Mouse (Mus musculus) left cerebral cortex, postnatal 4 days (tissue): ENCODE results near the gene Tcf20. TPM values are rescaled to one million over a fixed set of nuclear protein-coding genes. Genes with fewer than 3 reads are reported as not detected.
A peak's percentile ranks its signal among the peaks of the same experiment; 100 is the strongest.
"Not testable (repeated sequence)": the region's sequence is repeated elsewhere in the genome, so short reads cannot be mapped to it uniquely, and the experiment has no call there.

Experiments used
- DNase-seq: peaks from one replicate; pipeline ENCODE4 v3.0.0-alpha.2; 2022
- intact Hi-C: fragments of 180-260 bp; cut with DNase I; formaldehyde crosslinking; loops from one replicate; pipeline ENCODE4 v1.15.1; 2025
- total RNA-seq, 2 experiments: library from RNA; stranded (reverse); gene quantifications; 2 replicates each; pipeline ENCODE4 v1.2.3; 2021

Tcf20 gene
- total RNA-seq, 2 experiments from 2014 or later, result 142 to 145 TPM

- DNase-seq, result no peak
- intact Hi-C loops, result no loop called here
Measured at GRCm38 (mm10) chr15:82839146-82839545, 148.5 kb downstream of the Tcf20 start.

DNA sequence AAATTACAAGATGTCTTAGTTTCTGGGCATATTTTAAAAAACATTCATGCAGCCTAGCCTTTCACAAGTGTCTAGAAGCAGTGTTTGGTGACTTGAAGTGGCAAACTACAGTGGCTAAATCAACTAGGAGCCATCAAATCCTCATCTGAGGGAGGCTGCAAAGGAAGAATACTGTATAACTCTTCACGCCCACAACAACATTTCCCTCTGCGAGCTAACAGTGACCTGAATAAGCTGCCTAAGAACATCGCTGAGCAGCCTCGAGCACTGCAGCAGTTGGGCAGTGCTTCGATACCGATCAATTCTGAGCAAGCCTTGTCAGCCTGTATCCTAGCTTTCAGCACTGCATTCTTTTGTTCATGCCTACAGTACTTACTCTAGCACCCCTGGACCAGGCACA is 157.8 kb downstream of the Tcf20 start:
- DNase-seq, result no peak
- intact Hi-C loops, result no loop called here

DNA sequence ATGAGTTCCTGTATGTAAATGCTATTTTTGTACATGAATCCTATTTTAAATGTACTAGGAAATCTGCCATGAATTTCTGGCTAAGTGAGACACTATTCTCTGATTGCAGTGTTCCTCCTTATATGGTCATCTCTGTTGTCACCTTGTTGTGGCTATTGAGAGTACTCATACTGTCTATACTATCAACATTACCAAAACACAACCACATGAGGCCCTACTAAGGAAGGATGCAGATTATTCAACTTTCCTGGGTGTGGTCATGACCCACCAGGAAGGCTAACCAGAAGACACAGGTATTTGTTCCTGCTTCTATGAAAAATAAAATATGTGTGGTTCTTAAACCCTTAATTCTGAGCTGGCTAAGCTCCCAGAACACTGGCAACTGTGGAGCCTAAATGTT is 161.8 kb downstream of the Tcf20 start:
- DNase-seq, result no peak
- intact Hi-C loops, result no loop called here

DNA sequence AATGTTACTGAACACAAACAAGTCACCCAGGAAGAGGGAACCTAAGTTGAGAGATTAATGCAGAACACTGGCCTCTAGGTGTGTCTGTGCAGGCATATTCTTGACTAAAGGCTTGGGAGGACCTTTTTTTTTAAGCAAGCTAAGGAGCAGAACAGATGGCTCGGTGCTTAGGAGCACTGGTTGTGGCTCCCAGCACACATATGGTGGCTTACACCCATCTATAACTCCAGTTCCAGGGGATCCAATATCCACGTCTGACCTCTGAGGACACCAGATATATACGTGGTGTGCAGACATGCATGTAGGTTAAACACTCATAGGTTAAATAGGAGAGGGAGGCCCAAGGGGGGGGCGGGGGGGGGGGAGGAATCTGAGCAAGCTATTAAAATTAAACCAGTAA is 165.3 kb downstream of the Tcf20 start:
- no peak for DNase-seq
- intact Hi-C loops, result loop anchor here (5.0 kb wide), 1 partner anchor 235 kb away; no protein-coding TSS in a partner anchor

DNA sequence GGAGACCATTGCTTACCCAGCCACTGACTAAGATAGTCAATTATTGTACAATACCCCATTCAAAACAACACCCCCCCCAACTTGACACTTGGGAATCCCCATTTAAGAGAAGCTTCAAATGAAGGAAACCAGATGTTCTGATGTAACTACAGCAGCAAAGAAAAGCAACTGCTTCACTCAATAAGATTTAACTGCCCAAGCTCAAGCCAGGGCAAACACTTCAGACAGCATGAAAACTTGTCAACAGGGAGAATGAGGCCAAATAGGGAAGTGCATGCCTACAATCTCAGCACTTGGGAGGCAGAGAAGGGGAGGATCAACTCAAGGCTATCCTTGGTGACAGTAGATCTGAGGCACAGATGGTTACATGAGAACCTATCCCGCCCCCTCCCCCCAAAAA is 166.0 kb downstream of the Tcf20 start:
- intact Hi-C loops, result loop anchor here (5.0 kb wide), 1 partner anchor 236 kb away; no protein-coding TSS in a partner anchor

GRCm38 (mm10) chr15:82815296-82815695 is 172.4 kb downstream of the Tcf20 start:
- no peak for DNase-seq
- intact Hi-C loops, result no loop called here

More for the DNA sequence above, 166.0 kb downstream of the Tcf20 start:
- DNase-seq, result no peak

DNA sequence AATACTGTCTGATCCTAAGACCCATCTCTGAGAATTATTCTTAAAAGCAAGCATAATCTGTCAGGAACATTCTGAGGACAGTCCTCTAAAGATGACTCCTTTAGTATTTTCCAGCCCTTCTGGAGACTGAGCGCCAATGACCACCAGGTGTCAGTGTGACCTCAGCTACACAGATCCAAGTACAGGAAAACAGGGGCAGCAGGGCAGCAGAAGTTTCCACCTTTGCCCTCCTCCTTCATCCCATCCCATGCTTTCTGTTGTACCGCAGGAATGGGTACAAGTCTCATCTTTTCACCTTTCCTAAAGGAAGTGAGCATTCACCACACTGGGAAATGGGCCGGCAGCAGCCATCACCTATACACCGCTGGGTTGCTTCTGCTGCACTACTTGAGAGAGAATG is 172.9 kb downstream of the Tcf20 start:
- peak; percentile 73 for DNase-seq

DNA sequence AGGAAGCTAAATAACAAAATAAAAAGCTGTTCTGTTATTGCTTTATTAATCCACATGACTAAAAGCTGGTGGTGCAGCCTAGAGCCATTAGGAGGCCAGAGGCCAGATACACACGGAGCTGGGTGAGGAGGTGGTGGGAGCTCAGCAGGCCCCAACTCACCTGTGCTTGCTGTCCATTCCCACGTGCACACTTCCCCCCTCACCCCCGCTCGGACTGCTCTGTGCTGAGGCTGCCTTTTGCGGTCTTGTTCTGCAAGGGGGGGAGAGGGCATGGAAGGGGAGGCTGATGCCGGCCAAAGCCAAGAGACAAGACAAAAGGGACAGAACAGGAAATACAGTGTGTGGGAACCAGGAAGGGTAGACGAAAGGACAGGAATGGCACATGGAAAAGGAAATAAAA is 173.4 kb downstream of the Tcf20 start:
- intact Hi-C loops, result no loop called here
- DNase-seq, result no peak

More for the DNA sequence above, 172.9 kb downstream of the Tcf20 start:
- intact Hi-C loops, result no loop called here

DNA sequence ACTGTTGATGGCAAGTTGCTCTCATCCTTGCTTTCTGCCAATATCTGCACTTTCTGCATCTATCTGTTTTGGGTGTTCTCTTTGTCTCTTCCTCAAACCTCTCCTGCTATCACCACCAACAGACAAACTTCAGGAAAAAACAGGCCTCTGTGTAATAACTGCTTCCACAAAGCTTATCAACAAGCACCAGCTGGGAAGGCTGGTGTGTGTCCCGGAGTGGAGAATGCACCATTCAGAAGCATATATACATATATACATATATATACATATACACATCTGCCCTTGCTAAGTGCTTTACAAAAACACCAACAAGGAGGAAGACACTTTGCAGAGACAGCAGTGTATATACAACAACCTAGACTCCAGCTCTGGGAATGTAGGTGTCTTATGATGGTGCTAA is 177.1 kb downstream of the Tcf20 start:
- DNase-seq, result no peak
- intact Hi-C loops, result no loop called here

DNA sequence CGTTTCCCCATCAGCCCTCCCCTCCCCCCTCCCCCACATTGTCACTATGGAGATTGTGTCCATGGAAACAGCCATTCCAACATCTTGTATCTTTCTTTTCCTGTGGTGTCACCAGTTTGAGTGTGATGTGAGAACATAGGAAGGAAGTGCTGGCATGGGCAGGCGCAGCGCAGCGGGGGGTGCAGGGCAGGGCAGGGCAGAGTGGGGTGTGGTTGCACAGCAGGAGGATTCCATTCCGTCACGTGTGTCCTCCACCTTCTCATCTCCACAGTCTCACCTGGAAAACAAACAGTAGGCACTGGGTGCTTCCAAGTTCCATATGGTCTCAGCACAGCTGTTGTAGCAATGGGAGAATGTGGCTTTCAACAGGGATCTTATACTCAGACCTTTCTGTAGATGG is 178.2 kb downstream of the Tcf20 start:
- no peak for DNase-seq
- intact Hi-C loops, result loop anchor here (5.0 to 10.0 kb wide), 2 partner anchors 228 to 305 kb away; no protein-coding TSS in a partner anchor

- intact Hi-C loops, result loop anchor here (5.0 to 10.0 kb wide), 2 partner anchors 230 to 308 kb away; no protein-coding TSS in a partner anchor
Measured at GRCm38 (mm10) chr15:82806969-82807763, 180.5 kb downstream of the Tcf20 start.

GRCm38 (mm10) chr15:82804708-82805639 is 182.7 kb downstream of the Tcf20 start:
- intact Hi-C loops, result loop anchor here (5.0 to 10.0 kb wide), 2 partner anchors 232 to 310 kb away; no protein-coding TSS in a partner anchor
- peak; percentile 85 for DNase-seq

More at GRCm38 (mm10) chr15:82806969-82807763, 180.5 kb downstream of the Tcf20 start:
- no peak for DNase-seq

- no peak for DNase-seq
Measured at GRCm38 (mm10) chr15:82795936-82796440, 191.7 kb downstream of the Tcf20 start.

GRCm38 (mm10) chr15:82794277-82794676 is 193.4 kb downstream of the Tcf20 start, which contains the start of gene Cyp2d26:
Cyp2d26 (minus strand) TSS chr15:82794294.
- DNase-seq, result no peak
- intact Hi-C loops, result no loop called here

More at GRCm38 (mm10) chr15:82795936-82796440, 191.7 kb downstream of the Tcf20 start:
- intact Hi-C loops, result no loop called here

- DNase-seq, result no peak
- intact Hi-C loops, result no loop called here
Measured at GRCm38 (mm10) chr15:82793868-82794267, 193.8 kb downstream of the Tcf20 start.

GRCm38 (mm10) chr15:82793454-82793853 is 194.2 kb downstream of the Tcf20 start:
- DNase-seq, result no peak
- intact Hi-C loops, result no loop called here

DNA sequence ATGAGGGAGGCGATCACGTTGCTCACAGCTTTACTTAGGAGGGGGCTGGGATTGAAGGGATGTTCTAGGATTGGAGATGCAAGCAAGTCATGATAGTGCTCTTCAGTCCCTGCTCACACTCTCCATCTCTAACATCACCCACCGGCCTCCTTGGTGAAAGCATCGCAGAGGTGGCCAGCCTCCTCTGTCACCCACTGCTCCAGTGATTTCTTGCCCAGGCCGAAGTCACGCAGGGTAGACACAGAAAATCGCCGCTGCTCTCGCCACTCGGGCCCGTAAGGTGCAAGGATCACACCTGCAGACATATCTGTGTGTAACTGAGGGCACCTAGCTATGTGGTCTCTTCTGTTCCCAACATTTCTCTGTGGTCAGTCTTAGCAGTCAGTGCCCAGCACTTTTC is 195.1 kb downstream of the Tcf20 start:
- intact Hi-C loops, result no loop called here
- no peak for DNase-seq

DNA sequence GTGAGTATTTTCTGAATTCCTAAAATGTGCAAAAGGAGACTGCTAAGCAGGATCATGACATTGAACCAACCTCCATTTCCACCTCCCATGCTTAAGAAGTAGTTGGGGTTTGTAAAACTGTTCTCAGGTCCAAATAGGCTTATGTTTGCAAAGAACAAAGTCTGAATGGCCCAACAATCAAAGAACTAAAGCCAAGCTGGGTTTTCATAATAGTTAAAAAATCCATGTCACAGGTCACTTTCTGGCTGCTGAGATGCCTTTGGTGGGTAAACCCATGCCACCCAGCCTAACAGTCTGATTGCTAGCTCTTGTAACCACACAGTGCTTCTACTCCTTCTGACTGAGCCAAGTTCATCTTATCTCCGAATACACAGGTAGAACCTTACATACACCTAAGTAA is 203.1 kb downstream of the Tcf20 start:
- DNase-seq, result no peak
- intact Hi-C loops, result loop anchor here (10.0 kb wide), 1 partner anchor 100 kb away; no protein-coding TSS in a partner anchor

DNA sequence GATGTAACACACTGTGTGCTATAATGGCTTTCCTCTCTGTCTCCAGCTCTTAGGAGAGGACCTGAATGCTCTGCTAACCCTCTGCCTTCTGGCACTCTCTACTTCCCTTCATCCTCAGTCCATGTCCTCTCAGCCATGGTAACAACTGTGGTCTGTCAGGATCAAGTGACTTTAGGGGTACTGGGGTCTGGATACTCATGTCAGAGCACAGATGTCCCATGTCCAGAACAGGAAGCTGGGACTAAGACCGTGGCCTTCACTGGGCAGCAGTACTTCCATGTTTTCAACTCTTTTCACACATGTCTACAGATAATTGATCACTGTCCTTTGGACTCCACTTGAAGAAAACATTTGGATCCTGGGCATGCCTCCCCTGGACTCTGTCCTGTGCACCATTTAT is 203.9 kb downstream of the Tcf20 start:
- no peak for DNase-seq
- intact Hi-C loops, result loop anchor here (10.0 kb wide), 1 partner anchor 99 kb away; no protein-coding TSS in a partner anchor

DNA sequence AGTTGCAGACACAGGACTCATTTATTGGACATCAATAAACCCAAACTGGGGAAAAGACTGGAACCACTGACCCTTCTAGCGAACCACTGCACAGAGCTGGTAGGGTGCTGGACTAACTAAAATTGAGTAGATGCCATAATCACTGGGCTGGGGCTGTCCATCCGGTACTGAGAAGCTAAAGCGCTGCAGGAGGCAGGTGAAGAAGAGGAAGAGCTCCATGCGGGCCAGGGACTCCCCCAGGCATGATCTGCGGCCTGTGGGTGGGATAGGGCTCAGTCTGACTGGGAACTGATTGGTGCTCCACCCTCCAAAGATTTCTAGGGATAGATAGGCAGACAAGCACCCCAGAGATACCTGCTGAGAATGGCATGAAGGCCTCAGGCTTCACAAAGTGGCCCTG is 209.8 kb downstream of the Tcf20 start:
- intact Hi-C loops, DNase-seq: not testable (repeated sequence)

- intact Hi-C loops, result no loop called here
- DNase-seq, result no peak
Measured at GRCm38 (mm10) chr15:82765943-82766342, 221.7 kb downstream of the Tcf20 start.
